Mouse (Mus musculus) limb, embryonic 11.5 days (tissue): ENCODE results near the gene Trim10. TPM values are rescaled to one million over a fixed set of nuclear protein-coding genes. Genes with fewer than 3 reads are reported as not detected.
"Not testable (repeated sequence)": the region's sequence is repeated elsewhere in the genome, so short reads cannot be mapped to it uniquely, and the experiment has no call there.

ENCODE experiments used
- ATAC-seq: fragments of 200-750 bp; cut with Nextera tagmentation; 2 replicates; pipeline ENCODE4 v1.8.0; 2017; ENCODE audit warnings: low read depth; ENCODE audit not compliant: insufficient number of reproducible peaks, low FRiP score, low TSS enrichment
- DNase-seq: peaks from one replicate; pipeline ENCODE4 v3.0.0-alpha.2; 2015; ENCODE audit warnings: low spot score
- H3K27ac ChIP-seq: fragments of 300-500 bp; sonication (generic); replicated peaks from 2 replicates; pipeline ENCODE4 v1.5.1; 2014; ENCODE audit warnings: low read depth, mild to moderate bottlenecking, low read length
- H3K27me3 ChIP-seq: fragments of 300-500 bp; sonication (generic); 2 replicates; pipeline ENCODE4 v1.6.1; 2014; ENCODE audit warnings: mild to moderate bottlenecking, low read length, mixed read lengths; ENCODE audit not compliant: control insufficient read depth, insufficient read depth
- H3K36me3 ChIP-seq: fragments of 300-500 bp; sonication (generic); 2 replicates; pipeline ENCODE4 v1.6.1; 2014; ENCODE audit warnings: mild to moderate bottlenecking, low read length, moderate library complexity, mixed read lengths; ENCODE audit not compliant: control insufficient read depth, insufficient read depth
- H3K4me1 ChIP-seq: fragments of 300-500 bp; sonication (generic); 2 replicates; pipeline ENCODE4 v1.6.1; 2014; ENCODE audit warnings: low read length, mixed read lengths; ENCODE audit not compliant: control insufficient read depth, insufficient read depth
- H3K4me2 ChIP-seq: fragments of 300-500 bp; sonication (generic); 2 replicates; pipeline ENCODE4 v1.6.1; 2014; ENCODE audit warnings: low read depth, mild to moderate bottlenecking, moderate library complexity; ENCODE audit not compliant: severe bottlenecking
- H3K4me3 ChIP-seq: fragments of 300-500 bp; sonication (generic); 2 replicates; pipeline ENCODE4 v1.5.1; 2014; ENCODE audit warnings: low read depth, low read length
- H3K9ac ChIP-seq: fragments of 300-500 bp; sonication (generic); 2 replicates; pipeline ENCODE4 v1.6.1; 2014; ENCODE audit warnings: mild to moderate bottlenecking, low read length
- H3K9me3 ChIP-seq: fragments of 300-500 bp; sonication (generic); 2 replicates; pipeline ENCODE4 v1.6.1; 2016; ENCODE audit warnings: low read length; ENCODE audit not compliant: control insufficient read depth
- WGBS: fragments of 180-500 bp; shearing (Covaris S2); extraction: QIAGEN DNeasy Blood & Tissue Kit; methylation state at CpG from one replicate; pipeline ENCODE4 v1.1.7; 2014; 5-methylcytosine and 5-hydroxymethylcytosine counted together
- polyA plus RNA-seq: library from polyadenylated mRNA; unstranded; fragments of >200 nt; fragmentation: Nextera tagmentation; extraction: Ambion mirVana; gene quantifications from 2 replicates; pipeline ENCODE4 v1.2.1, GENCODE M21; 2014

Trim10 gene
- polyA plus RNA-seq: 5.0 and 6.0 TPM in 2 replicates

GRCm38 (mm10) chr17:36869284-36869954 is at the start of gene Trim10:
TSS of gene Trim10 (plus strand) at chr17:36869574.
- H3K27me3 ChIP-seq: peaks cover 18% of the 10 kb centered on the region
- WGBS: 78% methylated on average over 4 of the region's 4 CpGs
- ATAC-seq (0 out of 2 replicates have a peak, but pooled peaks have one; percentile 39), DNase-seq (no peak)
- no peak within 1 kb of the TSS for H3K27ac ChIP-seq
- H3K4me1 ChIP-seq: no peaks in the 10 kb centered on the region
- no peaks in the 10 kb centered on the region for H3K36me3 ChIP-seq
- no peak within 1 kb of the TSS for H3K9ac ChIP-seq
- no peaks in the 10 kb centered on the region for H3K9me3 ChIP-seq
- no peak within 1 kb of the TSS for H3K4me2 ChIP-seq
- H3K4me3 ChIP-seq: no peak within 1 kb of the TSS

GRCm38 (mm10) chr17:36824005-36824404 is 45.4 kb upstream of the Trim10 start:
- ATAC-seq: no peak
- Histone ChIP-seq H3K4me3 (no peak overlapping the region), H3K36me3 (no peaks in the 10 kb centered on the region), H3K9me3 (no peaks in the 10 kb centered on the region), H3K27ac (no peak overlapping the region), H3K27me3 (no peaks in the 10 kb centered on the region), H3K4me2 (no peak overlapping the region), H3K4me1 (no peaks in the 10 kb centered on the region), H3K9ac (no peak overlapping the region)
- DNase-seq: peak; percentile 67

GRCm38 (mm10) chr17:36825525-36825924 is 43.8 kb upstream of the Trim10 start:
- ATAC-seq (no peak), DNase-seq (no peak)
- no peak overlapping the region for H3K9ac ChIP-seq
- no peaks in the 10 kb centered on the region for H3K4me1 ChIP-seq
- no peaks in the 10 kb centered on the region for H3K36me3 ChIP-seq
- 22% methylated on average over 4 of the region's 4 CpGs for WGBS
- H3K27me3 ChIP-seq: no peaks in the 10 kb centered on the region
- H3K9me3 ChIP-seq: no peaks in the 10 kb centered on the region
- H3K4me2 ChIP-seq: no peak overlapping the region
- H3K27ac ChIP-seq: no peak overlapping the region
- no peak overlapping the region for H3K4me3 ChIP-seq

GRCm38 (mm10) chr17:36826002-36826401 is 43.4 kb upstream of the Trim10 start:
- not testable (repeated sequence) for H3K9ac ChIP-seq, ATAC-seq, H3K36me3 ChIP-seq, H3K4me2 ChIP-seq, H3K27ac ChIP-seq, H3K4me3 ChIP-seq, H3K4me1 ChIP-seq, H3K27me3 ChIP-seq, H3K9me3 ChIP-seq
- DNase-seq: peak; percentile 68
- 15% methylated on average over 5 of the region's 5 CpGs for WGBS

- Histone ChIP-seq H3K4me1 (no peaks in the 10 kb centered on the region), H3K27me3 (no peaks in the 10 kb centered on the region), H3K4me3 (no peak overlapping the region), H3K9me3 (no peaks in the 10 kb centered on the region), H3K36me3 (no peaks in the 10 kb centered on the region), H3K27ac (no peak overlapping the region), H3K9ac (no peak overlapping the region), H3K4me2 (no peak overlapping the region)
- ATAC-seq (no peak), DNase-seq (no peak)
- WGBS: 83% methylated on average over 2 of the region's 2 CpGs
These were observed 40.9 kb upstream of the Trim10 start for GRCm38 (mm10) chr17:36828488-36828887.

GRCm38 (mm10) chr17:36830470-36830869 is 38.9 kb upstream of the Trim10 start:
- no peak overlapping the region for H3K4me3 ChIP-seq
- ATAC-seq (no peak), DNase-seq (no peak)
- H3K4me2 ChIP-seq: no peak overlapping the region
- no peaks in the 10 kb centered on the region for H3K4me1 ChIP-seq
- no peaks in the 10 kb centered on the region for H3K27me3 ChIP-seq
- no peak overlapping the region for H3K27ac ChIP-seq
- H3K9ac ChIP-seq: no peak overlapping the region
- no peaks in the 10 kb centered on the region for H3K9me3 ChIP-seq
- H3K36me3 ChIP-seq: no peaks in the 10 kb centered on the region
- whole genome bisulfite sequencing: 80% methylated on average over 3 of the region's 3 CpGs

GRCm38 (mm10) chr17:36832694-36833093 is 36.7 kb upstream of the Trim10 start:
- DNase-seq (no peak), ATAC-seq (no peak)
- H3K9ac ChIP-seq: no peak overlapping the region
- H3K27ac ChIP-seq: no peak overlapping the region
- H3K36me3 ChIP-seq: no peaks in the 10 kb centered on the region
- H3K9me3 ChIP-seq: no peaks in the 10 kb centered on the region
- H3K4me2 ChIP-seq: no peak overlapping the region
- 63% methylated on average over 4 of the region's 4 CpGs for WGBS
- no peak overlapping the region for H3K4me3 ChIP-seq
- H3K27me3 ChIP-seq: no peaks in the 10 kb centered on the region
- 0 out of 2 replicates have a peak, but pooled peaks cover 3% of the 10 kb centered on the region for H3K4me1 ChIP-seq

- peak overlapping the region; percentile 54; the same call in 1 of the 2 replicates for H3K4me2 ChIP-seq
- ATAC-seq: no peak
- H3K36me3 ChIP-seq: no peaks in the 10 kb centered on the region
- H3K27ac ChIP-seq: no peak overlapping the region
- H3K9me3 ChIP-seq: no peaks in the 10 kb centered on the region
- H3K9ac ChIP-seq: peak overlapping the region; percentile 18; the same call in 1 of the 2 replicates
- peak; percentile 65 for DNase-seq
- H3K4me1 ChIP-seq: 0 out of 2 replicates have a peak, but pooled peaks cover 3% of the 10 kb centered on the region
- H3K27me3 ChIP-seq: no peaks in the 10 kb centered on the region
- H3K4me3 ChIP-seq: no peak overlapping the region
- WGBS: 31% methylated on average over 12 of the region's 12 CpGs
These were observed 33.6 kb upstream of the Trim10 start for GRCm38 (mm10) chr17:36835591-36836426.
